Mouse (Mus musculus) c-Kit-positive CD71-negative TER-119-negative erythroid progenitor cells, embryonic 14.5 days (primary cell): ENCODE results near the gene Ifna11.
A peak's percentile ranks its signal among the peaks of the same experiment; 100 is the strongest.

Source experiments
- DNase-seq: peaks from one replicate; pipeline ENCODE4 v3.0.0-alpha.2; 2013; ENCODE audit warnings: low read depth

The Ifna11 gene

GRCm38 (mm10) chr4:88840058-88840457, 20.3 kb downstream of the Ifna11 start:
- DNase-seq: no peak

GRCm38 (mm10) chr4:88841438-88841911, 21.7 kb downstream of the Ifna11 start, which contains the start of gene Ifna4:
TSS of gene Ifna4 (plus strand) at chr4:88841861.
- DNase-seq: no peak

- DNase-seq: no peak
Observed at GRCm38 (mm10) chr4:88845334-88845733, 25.6 kb downstream of the Ifna11 start.

GRCm38 (mm10) chr4:88849698-88850097, 29.9 kb downstream of the Ifna11 start, which contains the start of gene Ifna1:
TSS of gene Ifna1 (plus strand) at chr4:88850087.
- no peak for DNase-seq

GRCm38 (mm10) chr4:88851026-88851763, 31.4 kb downstream of the Ifna11 start:
- DNase-seq: no peak

GRCm38 (mm10) chr4:88859214-88859613, 39.5 kb downstream of the Ifna11 start:
- DNase-seq: no peak

GRCm38 (mm10) chr4:88863309-88863708, 43.5 kb downstream of the Ifna11 start:
- DNase-seq: no peak

- no peak for DNase-seq
Observed at GRCm38 (mm10) chr4:88864599-88864998, 44.8 kb downstream of the Ifna11 start.

GRCm38 (mm10) chr4:88865011-88865569, 45.3 kb downstream of the Ifna11 start:
- no peak for DNase-seq

- peak; percentile 77 for DNase-seq
Observed at GRCm38 (mm10) chr4:88867366-88867925, 47.7 kb downstream of the Ifna11 start.

GRCm38 (mm10) chr4:88867926-88868911, 48.5 kb downstream of the Ifna11 start:
- DNase-seq: no peak
